Mouse (Mus musculus) small intestine, adult 2 months (tissue): ENCODE data around the gene Fam181b.

ENCODE experiments used
- CTCF ChIP-seq: fragments of 200-500 bp; IDR thresholded peaks from 2 replicates; pipeline ENCODE4 v1.5.1; 2012; ENCODE audit warnings: low read depth, mild to moderate bottlenecking, control low read depth, inconsistent platforms, low read length, moderate library complexity, mixed read lengths; ENCODE audit not compliant: insufficient replicate concordance, insufficient read length; ENCODE audit errors: extremely low read depth
- POLR2A ChIP-seq: fragments of 200-500 bp; IDR thresholded peaks from 2 replicates; pipeline ENCODE4 v1.6.1; 2012; ENCODE audit warnings: low read depth, mild to moderate bottlenecking, control low read depth, inconsistent platforms, low read length, moderate library complexity

GRCm38 (mm10) chr7:93111056-93111455 is 31.4 kb downstream of the Fam181b start:
- no peak for TF ChIP-seq CTCF
- TF ChIP-seq POLR2A, result no peak
